Mouse (Mus musculus): ENCODE measurements around the gene Crebl2.

DNA sequence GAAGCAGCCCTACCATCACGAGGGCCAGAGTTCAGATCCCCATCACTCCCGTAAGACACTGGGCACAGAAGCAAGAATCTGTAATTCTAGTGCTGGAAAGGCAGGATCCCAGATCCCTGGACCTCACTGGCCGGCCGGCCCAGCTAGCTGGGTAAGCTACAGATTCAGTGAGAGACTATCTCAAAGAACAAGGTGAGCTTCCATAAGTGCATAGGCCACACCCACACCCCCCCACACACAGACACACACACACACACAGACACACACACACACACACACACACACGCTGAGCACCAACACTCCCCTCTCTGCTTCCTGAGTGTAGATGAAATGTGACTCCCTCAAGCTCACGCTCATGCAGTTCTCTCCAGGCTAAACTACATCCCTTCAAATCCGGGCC is 60.5 kb downstream of the Crebl2 start:
- no peak for TF ChIP-seq SMC3 (IDR thresholded peaks at IDR 0.05; ENCODE audit: low read depth, low read length)
- TF ChIP-seq MEF2A (IDR thresholded peaks at IDR 0.05; ENCODE audit: extremely low read depth, insufficient replicate concordance, low read depth, low read length, poor library complexity, severe bottlenecking): no peak
- no peak for TF ChIP-seq MAX (IDR thresholded peaks at IDR 0.05; ENCODE audit: low read length)
- no peak for TF ChIP-seq ETS1 (IDR thresholded peaks at IDR 0.05; ENCODE audit: low read depth, low read length)
- no peak for TF ChIP-seq CTCF (IDR thresholded peaks at IDR 0.05 in 2 of 3, conservative IDR thresholded peaks at IDR 0.05 in 1 of 3; ENCODE audit: control insufficient read depth in 1 of 3, insufficient read depth in 1 of 3, low read depth in 2 of 3, low read length in 3 of 3, poor library complexity in 1 of 3, severe bottlenecking in 1 of 3)
- no peak for TF ChIP-seq RAD21 (IDR thresholded peaks at IDR 0.05; ENCODE audit: low read depth, low read length)
- no peak for TF ChIP-seq E2F4 (IDR thresholded peaks at IDR 0.05; ENCODE audit: borderline replicate concordance, low read depth, low read length)
